Mouse (Mus musculus) fibroblast of lung, adult 2 months (primary cell): ENCODE data around the gene Iqub.

Experiments
- DNase-seq: peaks from one replicate; pipeline ENCODE4 v3.0.0-alpha.2; 2011; ENCODE audit warnings: low read depth

The Iqub gene

DNA sequence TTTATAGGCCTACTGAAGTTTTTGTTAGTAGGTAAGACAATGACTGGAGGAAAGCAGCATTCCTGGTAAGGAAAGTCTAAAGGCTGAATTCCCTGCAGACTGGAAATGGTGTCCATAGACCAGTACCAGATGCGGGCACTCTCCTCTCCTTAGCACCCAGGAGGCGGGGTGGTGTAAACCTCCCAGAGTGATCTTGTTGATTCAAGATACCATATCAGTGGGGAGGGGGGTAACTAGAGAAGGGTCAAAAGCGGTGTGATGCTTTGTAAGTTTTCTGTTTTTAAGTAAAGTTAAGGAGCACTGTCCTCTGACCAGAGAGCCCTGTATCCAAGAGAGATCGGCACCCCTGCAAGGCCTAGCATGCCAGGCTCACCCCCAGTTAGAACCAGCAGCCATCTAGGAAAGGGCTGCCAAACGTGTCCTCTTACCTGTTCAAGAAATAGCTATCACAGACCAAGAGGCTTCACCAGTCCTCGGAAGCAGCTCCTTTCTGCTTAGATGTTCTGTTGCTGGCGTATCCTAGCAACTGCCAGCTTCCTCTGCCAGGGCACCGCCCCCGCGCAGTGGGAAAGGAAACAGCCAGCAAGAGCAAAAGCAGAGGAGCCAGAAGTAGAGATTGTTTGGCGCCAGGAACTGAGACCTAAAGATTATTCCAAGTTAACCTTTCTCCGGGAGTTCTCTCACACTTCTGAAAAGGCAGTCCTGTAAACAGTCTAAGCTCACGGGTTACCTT lies at the start of gene Iqub:
TSS of gene Iqub (minus strand) at position 516 of the 733 bp plus-strand sequence.
- no peak for DNase-seq

DNA sequence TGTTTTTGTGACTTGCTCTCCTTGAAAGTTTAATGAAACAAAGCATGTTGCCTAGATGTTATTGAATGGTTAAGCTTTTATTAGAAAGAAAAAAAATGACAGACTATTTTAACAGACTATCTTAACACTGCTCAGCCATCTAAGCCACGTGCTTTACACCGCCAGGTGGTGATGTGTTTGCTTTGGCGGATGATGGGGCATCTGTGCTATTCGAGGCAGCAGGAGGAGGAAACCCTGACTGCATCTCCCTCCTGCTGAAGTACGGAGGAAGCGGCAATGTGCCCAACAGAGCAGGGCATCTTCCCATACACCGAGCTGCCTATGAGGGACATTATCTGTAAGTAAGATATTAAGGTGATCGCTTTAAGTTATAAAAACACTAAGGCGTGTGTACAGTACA lies 49.2 kb upstream of the Iqub start:
- no peak for DNase-seq

DNA sequence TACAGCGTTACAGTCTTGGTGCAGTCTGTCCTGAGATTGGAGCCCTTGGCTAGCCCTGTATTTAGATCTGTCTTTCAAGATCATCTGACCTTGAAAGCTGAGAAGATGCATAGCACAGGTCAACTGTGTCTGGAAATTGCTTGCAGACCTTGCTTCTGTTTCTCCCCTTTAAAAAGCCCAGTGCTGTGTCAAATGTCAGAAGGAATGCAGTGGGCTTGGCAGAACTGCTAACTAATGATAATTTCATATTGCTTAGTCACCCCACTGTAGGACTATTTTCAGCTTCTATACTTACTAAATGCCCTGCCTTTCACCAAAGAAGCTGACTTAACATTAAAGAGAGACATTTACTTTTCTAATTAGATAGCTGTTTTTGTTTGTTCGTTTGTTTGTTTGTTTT lies 40.6 kb upstream of the Iqub start:
- DNase-seq: peak; percentile 31

DNA sequence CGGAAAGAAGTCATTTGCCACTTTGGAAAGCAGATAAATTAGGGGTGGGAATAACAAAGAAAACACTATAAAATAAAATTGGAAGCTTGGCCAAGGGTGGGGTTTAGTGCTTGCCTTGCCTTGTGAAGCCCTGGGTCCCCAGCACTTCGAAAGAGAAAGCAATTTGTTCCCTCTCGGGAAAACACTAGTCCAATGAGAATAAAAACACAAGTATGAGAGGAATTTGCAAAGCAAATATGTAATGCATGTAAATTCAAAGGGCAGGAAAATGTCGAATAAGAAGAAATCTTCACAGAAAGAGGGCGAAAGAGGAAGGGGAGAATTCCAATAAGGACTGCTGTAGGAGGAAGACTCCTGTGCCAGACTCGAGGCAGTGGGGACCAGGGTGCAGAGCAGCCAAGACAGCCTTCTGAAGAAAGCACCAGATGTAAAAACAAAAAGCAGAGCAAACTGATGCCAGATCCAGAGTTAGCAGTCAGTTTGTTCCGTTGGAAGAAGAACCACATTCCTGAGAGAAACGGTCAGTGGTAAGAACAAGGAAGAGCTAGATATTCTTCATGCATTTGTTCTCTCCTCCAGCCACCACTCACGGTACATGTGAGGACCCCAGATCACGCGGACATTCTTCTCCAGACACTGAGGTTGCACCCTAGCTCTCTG lies 39.7 kb upstream of the Iqub start:
- peak; percentile 19 for DNase-seq

DNA sequence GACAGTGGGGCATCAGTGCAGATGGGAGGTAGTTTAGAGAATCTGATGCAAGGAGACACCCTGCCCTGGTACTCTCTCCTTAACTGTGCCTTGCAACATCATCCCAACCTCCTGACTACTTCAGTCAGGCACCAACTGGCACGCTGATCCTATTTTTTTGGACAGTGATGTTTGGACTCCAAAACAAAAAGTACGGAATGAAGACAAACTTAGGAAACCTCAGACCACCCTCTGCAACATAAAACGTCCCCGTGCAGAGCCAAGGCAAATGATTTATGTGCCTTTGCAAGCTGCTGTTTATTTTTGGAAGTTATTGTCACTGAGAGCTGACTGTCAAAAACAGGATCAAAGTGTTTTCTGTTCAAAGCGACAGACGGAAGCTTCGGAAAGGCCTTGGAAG lies 37.2 kb upstream of the Iqub start:
- no peak for DNase-seq

DNA sequence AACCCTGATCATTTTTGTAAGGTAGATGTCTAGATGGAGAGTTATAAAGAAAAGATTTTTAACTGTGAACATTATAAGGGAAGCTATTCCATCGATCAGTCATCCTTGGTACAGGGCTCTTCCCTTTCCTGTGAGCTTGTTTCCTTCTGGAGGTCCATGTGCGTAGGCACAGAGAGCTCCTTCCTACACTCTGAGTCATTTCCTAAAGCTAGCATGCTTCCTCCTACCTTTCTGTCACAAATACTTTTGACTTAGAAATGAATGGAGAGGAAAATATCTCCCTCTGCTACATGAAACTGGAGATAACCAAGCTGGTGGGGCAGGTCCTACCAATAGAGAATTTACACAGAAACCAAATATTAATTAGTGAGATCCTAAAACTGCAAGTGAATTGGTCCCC lies 34.9 kb upstream of the Iqub start:
- no peak for DNase-seq

DNA sequence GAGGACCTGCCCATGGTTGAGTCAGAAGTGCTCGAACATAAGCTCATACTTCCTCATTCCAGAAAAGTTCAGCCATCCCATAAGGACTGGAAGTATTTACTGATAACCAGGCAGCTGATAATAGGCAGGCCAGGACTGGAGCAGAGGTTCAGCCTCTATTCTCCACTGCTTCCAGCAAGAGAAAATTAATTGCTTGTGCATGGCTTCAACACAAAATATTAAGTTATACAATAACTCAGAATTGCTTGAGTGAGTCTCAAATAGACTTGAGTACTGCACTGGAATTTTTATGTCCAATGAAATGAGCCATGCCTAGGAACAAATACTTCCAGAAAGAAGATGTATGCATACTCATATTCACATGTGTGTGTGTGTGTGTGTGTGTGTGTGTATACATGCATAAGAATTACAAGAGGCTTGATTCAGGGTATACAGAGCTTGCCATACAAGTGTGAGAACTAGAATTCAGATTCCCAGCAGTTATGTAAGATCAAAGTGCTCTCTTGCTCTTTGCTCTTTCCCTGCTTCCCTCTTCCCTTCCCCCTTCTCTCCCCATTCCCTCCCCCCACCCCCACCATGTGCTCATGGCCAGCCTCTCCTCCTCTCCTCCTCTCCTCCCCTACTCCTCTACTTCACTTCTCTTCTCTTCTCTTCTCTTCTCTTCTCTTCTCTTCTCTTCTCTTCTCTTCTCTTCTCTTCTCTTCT lies 32.0 kb upstream of the Iqub start:
- no peak for DNase-seq

DNA sequence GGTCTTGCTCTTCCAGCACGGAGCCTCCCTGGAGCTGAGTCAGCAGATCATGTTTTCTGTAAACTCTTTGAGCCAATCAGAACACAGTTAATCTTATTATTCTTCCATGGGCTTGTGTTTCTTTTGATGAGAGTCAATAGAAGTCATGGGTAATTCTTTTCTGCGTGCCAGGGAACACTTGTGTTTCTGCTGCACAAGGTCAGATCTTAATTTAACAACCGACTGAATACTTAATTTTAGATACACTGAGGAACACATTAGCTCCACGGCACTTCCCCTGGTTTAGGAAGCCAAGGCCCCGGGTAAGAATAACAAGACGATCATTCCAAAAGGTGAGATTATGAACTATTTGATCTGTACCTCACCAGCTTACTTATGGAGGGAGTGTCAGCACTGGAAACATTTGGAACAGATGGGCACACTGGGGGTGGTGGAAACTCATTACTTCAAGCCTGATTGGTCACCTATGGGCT lies 28.3 kb upstream of the Iqub start:
- no peak for DNase-seq

DNA sequence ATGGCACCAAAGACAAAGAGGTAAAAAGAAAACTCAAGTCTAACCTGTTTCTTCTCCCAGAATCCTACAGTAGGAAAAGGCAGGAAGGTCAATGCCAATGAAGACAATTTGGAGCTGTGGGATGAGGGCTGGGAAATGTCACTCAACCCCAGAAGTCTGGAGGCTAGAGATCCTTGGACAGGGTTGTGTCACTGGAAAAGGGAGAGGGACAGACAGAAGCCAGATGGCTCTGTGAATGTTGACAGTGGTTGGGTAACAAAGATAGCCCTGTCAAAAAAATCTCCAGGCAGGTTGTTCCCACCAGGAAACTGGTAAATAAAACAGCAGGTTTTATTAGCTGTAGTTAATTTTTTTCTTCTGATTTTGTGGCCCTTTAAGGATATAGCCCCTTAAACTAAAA lies 27.5 kb upstream of the Iqub start:
- DNase-seq: no peak

DNA sequence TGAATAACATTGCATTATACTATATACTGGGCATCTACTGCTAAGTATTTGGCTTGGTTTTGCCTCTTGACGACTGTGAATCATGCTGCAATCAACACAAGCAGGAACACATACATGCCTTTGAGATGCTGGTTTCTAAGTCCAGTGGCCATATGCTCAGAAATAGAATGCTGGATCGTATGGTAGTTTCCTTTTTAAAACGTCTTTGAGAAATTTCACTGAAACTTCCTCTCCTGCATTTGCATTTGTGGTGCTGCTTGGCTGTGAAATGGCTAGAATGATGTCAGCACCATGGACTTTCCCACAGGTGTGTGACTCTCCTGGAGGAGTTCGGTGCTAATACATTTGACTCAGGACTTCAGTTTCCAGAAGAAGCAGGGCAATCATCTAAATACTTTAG lies 25.2 kb upstream of the Iqub start:
- no peak for DNase-seq

DNA sequence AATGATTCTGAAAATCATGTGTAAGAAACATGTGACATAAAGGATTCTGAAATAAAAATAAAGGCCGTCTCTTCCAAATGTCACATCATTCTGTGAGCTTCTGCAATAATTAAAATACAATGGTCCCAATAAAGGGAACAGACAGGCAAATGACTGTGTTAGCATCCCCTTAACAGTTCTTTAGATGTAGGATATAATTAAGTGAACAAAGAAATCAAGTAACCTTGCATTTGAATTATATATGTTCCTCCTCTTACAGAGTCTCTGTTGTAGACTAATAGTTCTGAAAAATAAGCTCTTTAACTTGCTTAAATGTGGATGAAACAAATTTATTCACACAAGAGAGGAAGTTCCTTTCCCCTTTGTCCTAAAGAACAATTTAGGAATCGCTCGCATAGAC lies 23.6 kb upstream of the Iqub start:
- no peak for DNase-seq

DNA sequence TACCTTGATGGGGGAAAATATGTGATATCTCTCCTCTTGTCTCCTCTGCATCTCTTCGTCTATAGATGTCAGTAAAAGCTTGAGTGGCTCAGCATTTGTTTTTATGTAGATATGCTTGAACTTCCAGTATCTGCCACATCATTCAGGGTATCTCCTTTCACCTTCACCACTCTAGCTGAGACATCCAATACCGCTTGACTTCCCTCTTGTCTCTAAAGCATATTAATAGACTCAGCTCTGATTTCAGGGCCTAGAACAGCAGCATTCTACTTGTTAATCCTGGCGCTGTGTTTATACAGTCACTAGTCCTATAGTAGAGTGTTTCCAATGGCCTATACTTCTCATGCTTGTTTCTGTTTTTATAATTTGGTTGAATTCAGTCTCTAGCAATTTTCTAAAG lies 17.9 kb upstream of the Iqub start:
- no peak for DNase-seq

DNA sequence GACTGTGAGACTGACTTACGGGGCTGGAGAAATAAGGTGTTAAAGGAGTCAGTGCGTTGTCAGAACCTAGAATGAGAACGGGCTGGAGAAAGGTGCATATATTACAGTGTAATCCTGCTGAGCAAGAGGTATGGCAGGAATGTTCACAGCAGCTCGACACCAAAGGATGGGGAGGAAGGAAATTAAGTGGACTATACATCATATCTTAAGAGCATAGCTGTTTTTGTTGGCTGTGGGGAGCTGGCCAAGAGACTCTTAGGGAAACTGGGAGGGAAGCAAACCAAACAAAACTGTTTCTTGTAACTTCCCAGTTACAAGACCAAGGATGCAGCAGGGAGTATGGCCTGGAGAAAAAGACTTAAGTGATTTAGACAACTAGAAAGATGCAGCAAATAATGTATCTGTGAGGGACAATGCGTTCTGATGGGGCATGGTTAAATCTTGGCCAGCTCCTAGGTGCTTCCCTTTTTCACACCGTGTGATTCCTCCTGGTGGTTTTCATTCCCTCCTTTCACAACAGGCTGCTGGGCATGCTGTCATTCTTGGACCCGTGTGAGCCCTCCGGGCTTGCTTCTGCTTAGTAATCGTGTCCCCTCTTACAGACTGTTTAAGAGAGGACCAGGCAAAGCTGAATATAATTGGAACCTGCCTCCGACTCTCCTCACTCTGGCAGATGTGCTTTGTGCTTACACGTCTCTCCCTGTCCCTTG lies 16.0 kb upstream of the Iqub start:
- no peak for DNase-seq

DNA sequence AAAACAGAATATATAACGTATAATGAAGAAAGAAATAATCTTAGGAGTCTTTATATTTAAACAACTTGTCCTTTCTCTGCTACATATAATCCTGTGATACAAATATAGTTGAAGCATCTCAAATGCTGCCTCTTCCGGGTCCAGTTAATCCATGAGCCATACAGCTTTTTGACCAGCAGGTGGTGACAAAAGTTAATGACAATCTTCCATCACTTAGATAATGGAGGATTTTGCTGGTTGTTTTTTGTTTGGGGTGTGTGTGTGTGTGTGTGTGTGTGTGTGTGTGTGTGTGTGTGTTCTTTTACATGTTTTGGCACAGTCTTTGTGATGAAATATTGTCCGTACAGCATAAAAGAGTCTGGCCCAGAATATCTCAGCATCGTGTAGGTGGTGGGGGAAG lies 15.3 kb upstream of the Iqub start:
- no peak for DNase-seq

DNA sequence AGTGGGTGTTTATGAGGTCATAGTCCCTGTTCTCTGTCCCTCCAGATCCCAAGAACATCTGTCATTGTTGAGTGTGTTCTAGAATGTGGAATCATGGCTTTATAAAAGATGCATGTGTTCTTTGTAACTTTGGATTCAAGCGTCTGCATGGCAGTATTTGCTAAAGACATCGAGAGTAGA lies 13.1 kb upstream of the Iqub start, which contains the start of gene Asb15:
TSS of gene Asb15 (plus strand) at position 81 of the 180 bp plus-strand sequence.
- no peak for DNase-seq

DNA sequence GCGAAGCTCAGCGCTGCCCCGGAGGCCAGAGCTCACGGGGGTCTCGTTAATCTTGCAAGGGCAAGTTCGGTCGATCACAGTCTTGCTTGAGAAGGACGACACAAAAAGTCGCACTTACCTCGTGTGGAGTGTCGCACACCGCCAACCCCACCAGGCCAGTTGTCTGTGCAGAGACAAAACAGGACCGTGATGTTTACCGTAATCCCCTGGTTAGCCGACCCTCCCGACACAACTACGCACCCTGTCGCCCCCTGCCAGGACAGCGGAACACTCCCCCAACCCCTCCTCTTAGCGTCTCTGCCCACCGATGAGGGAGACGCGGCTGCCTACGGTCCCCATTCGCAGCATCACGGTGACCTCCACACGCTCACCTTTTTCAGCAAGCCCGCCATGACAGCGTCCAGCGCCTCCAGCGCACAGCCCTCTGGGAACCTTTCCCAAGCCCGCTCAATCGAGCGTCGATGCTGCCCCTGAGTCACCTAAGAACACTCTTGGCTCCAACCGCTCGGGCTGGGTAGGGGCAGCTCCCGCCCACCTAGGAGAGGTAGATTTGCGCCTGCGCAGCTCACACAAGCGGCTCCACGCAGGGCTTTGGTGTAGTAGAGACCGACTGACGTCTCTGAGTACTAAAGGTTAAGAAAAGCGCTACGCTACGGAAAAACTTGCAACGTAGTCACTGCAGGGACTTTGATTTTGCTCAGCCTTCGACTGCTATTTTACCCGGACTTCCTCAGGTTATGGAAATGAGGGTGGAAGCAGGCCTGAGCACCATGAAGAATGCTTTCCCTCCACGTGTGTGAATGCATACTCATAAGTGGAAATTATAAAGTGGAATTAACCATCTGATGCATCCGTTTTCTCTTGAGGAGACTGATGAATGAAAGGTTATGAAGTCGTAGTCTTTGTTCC lies 12.5 kb upstream of the Iqub start, which contains the start of gene Ndufa5:
TSS of gene Ndufa5 (minus strand) at position 859 of the 909 bp plus-strand sequence.
- DNase-seq: peak; percentile 94

DNA sequence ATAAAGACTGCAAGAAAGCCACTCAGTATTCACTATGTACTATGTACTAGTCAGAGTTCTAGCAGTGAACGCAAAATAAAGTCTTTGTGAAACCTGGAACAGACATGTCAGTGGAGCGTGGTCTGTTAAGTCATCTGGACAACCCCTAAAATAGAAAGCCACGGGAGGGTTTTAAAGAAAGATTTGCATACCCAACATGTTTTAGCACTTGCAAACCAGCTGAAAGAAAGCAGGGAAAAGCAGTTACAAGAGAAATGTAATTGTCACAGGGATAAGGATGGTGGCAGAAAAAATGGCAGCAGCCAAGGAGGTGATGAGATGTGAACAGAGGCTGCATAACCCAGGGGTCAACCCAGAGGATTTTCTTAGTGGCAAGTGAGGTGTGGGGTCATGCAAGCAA lies 10.8 kb upstream of the Iqub start:
- DNase-seq: no peak

DNA sequence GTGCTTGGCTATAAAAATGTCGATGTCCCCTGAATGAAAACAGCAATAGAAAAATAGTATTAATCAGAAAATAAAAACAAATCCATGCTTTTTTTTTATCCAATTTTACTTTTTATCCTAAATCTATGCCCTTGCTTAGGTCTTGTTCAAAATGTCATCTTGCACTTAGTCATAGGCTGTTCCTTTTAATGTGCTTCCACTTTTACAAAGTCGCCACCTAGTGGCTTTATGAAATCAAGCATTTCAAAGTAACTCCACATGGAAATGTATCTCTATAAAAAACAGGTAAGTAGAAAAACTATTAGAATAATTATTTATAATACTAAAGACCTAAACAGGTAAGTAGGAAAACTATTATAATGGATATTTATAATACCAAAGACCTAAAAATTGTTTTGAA lies 1.3 kb upstream of the Iqub start:
- DNase-seq: no peak

DNA sequence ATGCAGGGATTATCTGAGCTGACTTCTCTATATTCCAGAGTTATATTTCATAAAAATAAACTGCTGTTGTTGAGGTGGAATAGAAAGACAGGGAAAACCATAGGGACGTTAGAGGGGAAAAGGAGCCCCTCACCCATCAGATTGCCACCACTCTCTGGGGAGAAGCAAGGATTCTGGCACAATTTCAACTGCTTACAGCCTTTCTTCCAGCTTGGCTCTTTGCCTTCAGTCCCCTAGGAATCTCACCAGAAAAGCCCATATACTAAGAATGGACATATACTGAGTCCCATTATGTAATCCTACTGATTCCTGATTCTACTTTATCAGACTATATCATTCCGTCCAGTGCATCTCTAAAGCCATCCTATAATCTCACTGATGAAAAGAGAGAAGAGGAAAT lies 10.7 kb downstream of the Iqub start:
- DNase-seq: no peak

DNA sequence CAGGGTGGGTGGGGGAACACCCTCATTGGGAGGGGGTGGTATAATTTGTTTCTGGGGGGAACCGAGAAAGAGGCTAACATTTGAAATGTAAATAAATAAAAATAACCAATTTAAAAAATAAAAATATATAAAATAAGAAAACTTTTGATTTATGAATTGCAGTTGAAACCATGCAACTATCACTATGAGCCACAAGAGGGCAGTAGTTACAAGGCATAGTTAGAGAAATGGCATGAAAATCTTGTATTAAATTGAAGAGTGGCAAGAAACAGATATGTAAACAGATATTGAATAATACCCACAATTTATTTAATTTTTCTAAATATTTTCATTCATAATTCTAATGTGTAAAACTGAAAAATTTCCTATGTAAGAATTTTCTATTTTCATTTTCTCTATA lies 24.5 kb downstream of the Iqub start:
- DNase-seq: peak; percentile 5

DNA sequence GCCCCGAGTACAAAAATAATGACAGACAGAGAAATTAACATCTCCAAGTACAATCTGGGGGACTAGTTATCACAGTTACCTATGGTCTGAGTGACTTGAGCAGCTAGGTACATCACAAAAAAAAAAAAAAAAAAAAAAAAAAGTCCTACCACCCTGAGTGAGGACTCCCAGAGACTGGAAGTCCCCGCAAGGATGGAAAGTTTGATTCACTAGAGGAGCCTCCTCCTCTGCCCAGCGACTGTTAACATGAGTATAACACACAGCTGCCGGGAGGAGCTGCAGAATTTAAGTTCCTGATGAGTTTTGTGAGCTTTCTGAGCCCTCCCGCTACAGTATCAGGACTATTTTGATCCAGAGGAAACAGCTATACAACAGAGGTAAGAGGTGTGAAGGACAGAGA lies 28.3 kb downstream of the Iqub start:
- no peak for DNase-seq
